In the genomic region with DNA sequence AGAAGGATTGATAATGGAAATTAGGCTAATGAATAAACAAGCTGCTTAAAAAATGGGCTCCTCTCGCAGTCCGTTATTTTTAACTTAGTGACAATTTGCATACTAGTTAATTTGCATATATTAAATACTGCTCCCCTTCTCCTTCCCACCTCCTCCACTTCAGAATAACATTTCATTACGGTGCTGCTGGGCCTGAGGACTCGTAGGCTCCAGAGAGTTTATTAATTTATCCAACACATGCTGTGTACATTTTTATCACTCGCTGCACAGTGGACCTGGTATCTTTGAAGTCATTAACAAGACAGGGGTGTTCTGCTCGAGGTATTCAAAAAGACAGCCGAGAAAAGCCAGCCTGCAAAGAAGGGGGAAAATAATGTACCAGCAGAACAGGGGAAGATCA, we compare ENCODE assay signal across 10 mouse cellular contexts.
A peak's percentile ranks its signal among the peaks of the same experiment; 100 is the strongest.
DNase-seq lines count a peak whose midpoint lies in the region; ATAC-seq lines count a peak whose summit lies in the region.
"Had no signal": no experiment of that assay in that cellular context is flagged by ENCODE, and none has a peak within 500 bp of the region (broad histone marks: within the 10 kb centered on the region; RNA-seq: fewer than 3 reads in every experiment).

No protein-coding gene starts in this region.

- WGBS in neural tube, embryonic 12.5 days: 50% methylated on average over 7 of the region's 7 CpGs
- WGBS in hindbrain, embryonic 12.5 days: 38% methylated on average over 7 of the region's 7 CpGs
- 27% methylated on average over 7 of the region's 7 CpGs for WGBS in midbrain, embryonic 13.5 days
- WGBS in neural tube, embryonic 15.5 days: 22% methylated on average over 7 of the region's 7 CpGs

- H3K36me3 ChIP-seq in neural tube, embryonic 12.5 days: no peaks in the 10 kb centered on the region
- no peaks in the 10 kb centered on the region for H3K36me3 ChIP-seq in hindbrain, embryonic 12.5 days
- no peaks in the 10 kb centered on the region for H3K36me3 ChIP-seq in midbrain, embryonic 13.5 days
- H3K36me3 ChIP-seq in neural tube, embryonic 15.5 days: no peaks in the 10 kb centered on the region
- H3K36me3 ChIP-seq: liver, embryonic 12.5 days had no signal

- no peak for ATAC-seq in neural tube, embryonic 12.5 days (ENCODE audit: low FRiP score, low read depth)
- 0 out of 2 replicates have a peak, but pooled peaks have one; percentile 38 for ATAC-seq in hindbrain, embryonic 12.5 days (ENCODE audit: low FRiP score)
- peak; percentile 51; the same call in 1 of the 2 replicates for ATAC-seq in midbrain, embryonic 13.5 days
- ATAC-seq in neural tube, embryonic 15.5 days (ENCODE audit: low FRiP score): 0 out of 2 replicates have a peak, but pooled peaks have one; percentile 19
- ATAC-seq: liver, embryonic 12.5 days had no signal

- peak overlapping the region; percentile 53; the same call in 1 of the 2 replicates for H3K4me2 ChIP-seq in neural tube, embryonic 12.5 days (replicated peaks)
- H3K4me2 ChIP-seq in hindbrain, embryonic 12.5 days (replicated peaks): peak overlapping the region; percentile 49
- H3K4me2 ChIP-seq in midbrain, embryonic 13.5 days (replicated peaks): peak overlapping the region; percentile 58
- peak overlapping the region; percentile 57 for H3K4me2 ChIP-seq in neural tube, embryonic 15.5 days
- H3K4me2 ChIP-seq: liver, embryonic 12.5 days had no signal

- H3K27ac ChIP-seq in neural tube, embryonic 12.5 days: no peak overlapping the region
- H3K27ac ChIP-seq in hindbrain, embryonic 12.5 days: no peak overlapping the region
- H3K27ac ChIP-seq in midbrain, embryonic 13.5 days: peak overlapping the region; percentile 91
- H3K27ac ChIP-seq in neural tube, embryonic 15.5 days (replicated peaks): no peak overlapping the region
- H3K27ac ChIP-seq: liver, embryonic 12.5 days had no signal

- H3K4me3 ChIP-seq in neural tube, embryonic 12.5 days: no peak overlapping the region
- H3K4me3 ChIP-seq in hindbrain, embryonic 12.5 days: no peak overlapping the region
- H3K4me3 ChIP-seq in midbrain, embryonic 13.5 days (replicated peaks): peak overlapping the region; percentile 31; the same call in 1 of the 2 replicates
- H3K4me3 ChIP-seq in neural tube, embryonic 15.5 days (replicated peaks): no peak overlapping the region
- H3K4me3 ChIP-seq: liver, embryonic 12.5 days had no signal

- H3K4me1 ChIP-seq in neural tube, embryonic 12.5 days: peaks cover 10% of the 10 kb centered on the region; the same call in 1 of the 2 replicates
- peaks cover 10% of the 10 kb centered on the region for H3K4me1 ChIP-seq in hindbrain, embryonic 12.5 days
- peaks cover 23% of the 10 kb centered on the region for H3K4me1 ChIP-seq in midbrain, embryonic 13.5 days (replicated peaks)
- H3K4me1 ChIP-seq in neural tube, embryonic 15.5 days: peaks cover 18% of the 10 kb centered on the region
- H3K4me1 ChIP-seq: liver, embryonic 12.5 days had no signal

- H3K9ac ChIP-seq in neural tube, embryonic 12.5 days: no peak overlapping the region
- no peak overlapping the region for H3K9ac ChIP-seq in hindbrain, embryonic 12.5 days
- H3K9ac ChIP-seq in midbrain, embryonic 13.5 days (replicated peaks): no peak overlapping the region; the same call in 1 of the 2 replicates
- H3K9ac ChIP-seq in neural tube, embryonic 15.5 days (replicated peaks): no peak overlapping the region
- H3K9ac ChIP-seq: liver, embryonic 12.5 days had no signal

- no peaks in the 10 kb centered on the region for H3K9me3 ChIP-seq in neural tube, embryonic 12.5 days
- H3K9me3 ChIP-seq in hindbrain, embryonic 12.5 days (replicated peaks): 0 out of 2 replicates have a peak, but pooled peaks cover 3% of the 10 kb centered on the region
- no peaks in the 10 kb centered on the region for H3K9me3 ChIP-seq in midbrain, embryonic 13.5 days
- H3K9me3 ChIP-seq in neural tube, embryonic 15.5 days (replicated peaks): no peaks in the 10 kb centered on the region
- H3K9me3 ChIP-seq: liver, embryonic 12.5 days had no signal

- DNase-seq in neural tube, embryonic 10.5 days (ENCODE audit: extremely low spot score, low spot score): no peak
- no peak for DNase-seq in testis, postnatal 14 days (ENCODE audit: low spot score)
- no peak for DNase-seq in liver
- no peak for DNase-seq in heart, adult 9 months (ENCODE audit: low spot score in 2 of 2)
- DNase-seq: thymus, adult 18-20 months had no signal

- H3K27me3 ChIP-seq in neural tube, embryonic 12.5 days (replicated peaks): no peaks in the 10 kb centered on the region
- H3K27me3 ChIP-seq in hindbrain, embryonic 12.5 days: no peaks in the 10 kb centered on the region
- H3K27me3 ChIP-seq in midbrain, embryonic 13.5 days: 0 out of 2 replicates have a peak, but pooled peaks cover 4% of the 10 kb centered on the region
- H3K27me3 ChIP-seq in neural tube, embryonic 15.5 days (replicated peaks): 0 out of 2 replicates have a peak, but pooled peaks cover 2% of the 10 kb centered on the region
- H3K27me3 ChIP-seq: liver, embryonic 12.5 days had no signal
